Mouse (Mus musculus) heart, postnatal 0 days (tissue): Measurements from ENCODE around the gene Tmem174.

Experiments
- CTCF ChIP-seq: IDR thresholded peaks from 2 replicates; pipeline ENCODE4 v1.5.1; 2016; ENCODE audit warnings: antibody characterized with exemption, control low read depth, low read depth
- EP300 ChIP-seq: IDR thresholded peaks from 2 replicates; pipeline ENCODE4 v1.6.1; 2016; ENCODE audit warnings: antibody characterized with exemption, low read depth

- no peak for TF ChIP-seq CTCF
- no peak for TF ChIP-seq EP300
These were observed 46.4 kb downstream of the Tmem174 start for GRCm38 (mm10) chr13:98590693-98591389.
